Mouse (Mus musculus) cerebellum, adult 18-20 months (tissue): ENCODE measurements at regions not wholly inside any gene's neighbourhood (a gene's known extent, or its start where the extent isn't known, plus 50 kb on each side); places are given as distances from the start of the nearest gene placed in this dataset.

Experiments
- DNase-seq, 2 experiments: peaks; one replicate each; pipeline ENCODE4 v3.0.0; 2021

- DNase-seq, result no peak
Observed at GRCm38 (mm10) chr3:35688111-35688510, 65.8 kb upstream of the Atp11b start.

DNA sequence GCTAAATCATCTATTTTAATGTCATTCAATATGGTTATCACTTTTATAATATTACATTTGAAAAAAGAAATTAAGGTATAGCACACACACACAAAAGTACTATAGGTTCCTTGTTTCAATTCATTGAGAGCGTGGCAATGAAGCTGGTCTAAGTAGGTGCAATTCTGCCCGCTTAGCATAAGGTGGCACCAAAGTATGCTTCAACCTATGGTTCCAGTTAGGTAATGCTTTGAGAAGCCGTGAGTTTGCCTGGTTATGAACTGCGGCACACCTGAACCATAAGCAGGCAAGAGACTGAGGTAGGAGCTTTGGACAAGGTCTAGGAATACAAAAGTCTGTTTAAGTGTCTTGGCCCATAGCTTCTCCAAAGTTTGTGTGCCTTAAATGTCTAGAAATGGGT is 65.1 kb upstream of the Atp11b start:
- DNase-seq, result peak; percentile 26 to 37

GRCm38 (mm10) chr3:35693039-35693438 is 60.9 kb upstream of the Atp11b start:
- DNase-seq, result peak; percentile 65 to 68

GRCm38 (mm10) chr3:35693551-35693950 is 60.4 kb upstream of the Atp11b start:
- DNase-seq, result no peak

- no peak for DNase-seq
Observed at GRCm38 (mm10) chr3:35694241-35694640, 59.7 kb upstream of the Atp11b start.

DNA sequence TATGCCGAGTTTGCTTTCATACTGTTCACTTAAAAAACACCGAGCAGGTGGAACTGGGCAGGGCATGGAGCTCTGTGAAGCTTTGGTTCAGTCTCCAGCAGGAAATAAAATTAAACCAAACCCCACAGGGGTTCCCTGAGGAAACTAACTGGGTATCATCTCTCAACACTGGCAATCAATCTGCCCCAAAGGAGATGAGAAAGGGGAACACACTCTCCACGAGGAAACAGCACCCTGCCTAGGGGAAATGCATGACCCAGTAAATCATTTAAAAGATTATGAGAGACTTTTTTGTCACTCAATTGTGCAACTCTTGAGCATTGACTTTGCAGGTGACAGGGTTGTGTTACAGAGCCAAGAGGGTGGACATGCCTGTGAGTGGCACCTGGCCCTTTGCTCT is 58.0 kb upstream of the Atp11b start:
- no peak for DNase-seq

GRCm38 (mm10) chr3:35699266-35699665 is 54.6 kb upstream of the Atp11b start:
- no peak for DNase-seq

- no peak for DNase-seq
Observed at GRCm38 (mm10) chr3:35699979-35700378, 53.9 kb upstream of the Atp11b start.

GRCm38 (mm10) chr3:35703528-35704327 is 50.2 kb upstream of the Atp11b start:
- no peak for DNase-seq
